Mouse (Mus musculus) liver, postnatal 0 days (tissue): ENCODE data around the gene Tbc1d8b. TPM values are rescaled to one million over a fixed set of nuclear protein-coding genes. Genes with fewer than 3 reads are reported as not detected.

Experiments used
- ATAC-seq: fragments of 200-750 bp; cut with Nextera tagmentation; 2 replicates; pipeline ENCODE4 v1.8.0; 2017; ENCODE audit warnings: mild to moderate bottlenecking, moderate library complexity
- DNase-seq: peaks from one replicate; pipeline ENCODE4 v3.0.0-alpha.2; 2016
- H3K27ac ChIP-seq: fragments of 300-500 bp; sonication (generic); 2 replicates; pipeline ENCODE4 v1.5.1; 2014; ENCODE audit warnings: antibody characterized with exemption, moderate library complexity, mild to moderate bottlenecking, low read depth
- H3K27me3 ChIP-seq: fragments of 300-500 bp; sonication (generic); 2 replicates; pipeline ENCODE4 v1.6.1; 2014; ENCODE audit warnings: low read length, control low read depth, mixed read lengths; ENCODE audit not compliant: insufficient read depth
- H3K36me3 ChIP-seq: fragments of 300-500 bp; sonication (generic); replicated peaks from 2 replicates; pipeline ENCODE4 v1.6.1; 2014; ENCODE audit warnings: mild to moderate bottlenecking, control low read depth, low read length, moderate library complexity, mixed read lengths; ENCODE audit not compliant: insufficient read depth
- H3K4me1 ChIP-seq: fragments of 300-500 bp; sonication (generic); 2 replicates; pipeline ENCODE4 v1.6.1; 2014; ENCODE audit warnings: antibody characterized with exemption, mild to moderate bottlenecking, control low read depth; ENCODE audit not compliant: insufficient read depth
- H3K4me2 ChIP-seq: fragments of 300-500 bp; sonication (generic); 2 replicates; pipeline ENCODE4 v1.6.1; 2014; ENCODE audit warnings: low read depth, mild to moderate bottlenecking, low read length, moderate library complexity, mixed read lengths
- H3K4me3 ChIP-seq: fragments of 300-500 bp; sonication (generic); 2 replicates; pipeline ENCODE4 v1.5.1; 2014; ENCODE audit warnings: low read depth, low read length
- H3K9ac ChIP-seq: fragments of 300-500 bp; sonication (generic); replicated peaks from 2 replicates; pipeline ENCODE4 v1.6.1; 2014; ENCODE audit warnings: mild to moderate bottlenecking, moderate library complexity
- H3K9me3 ChIP-seq: fragments of 300-500 bp; sonication (generic); 2 replicates; pipeline ENCODE4 v1.6.1; 2016; ENCODE audit warnings: mild to moderate bottlenecking, control low read depth, low read length, mixed read lengths
- CTCF ChIP-seq: sonication (generic); IDR thresholded peaks from 2 replicates; pipeline ENCODE4 v1.5.1; 2016; ENCODE audit warnings: antibody characterized with exemption, low read depth
- EP300 ChIP-seq: IDR thresholded peaks from 2 replicates; pipeline ENCODE4 v1.6.1; 2016; ENCODE audit warnings: antibody characterized with exemption, low read depth, mild to moderate bottlenecking
- WGBS: fragments of 180-500 bp; shearing (Covaris S2); extraction: QIAGEN DNeasy Blood & Tissue Kit; methylation state at CpG from one replicate; pipeline ENCODE4 v1.1.7; 2014; ENCODE audit not compliant: insufficient replicate concordance; 5-methylcytosine and 5-hydroxymethylcytosine counted together
- polyA plus RNA-seq: library from polyadenylated mRNA; unstranded; fragments of >200 nt; fragmentation: Nextera tagmentation; extraction: Ambion mirVana; gene quantifications from 2 replicates; pipeline ENCODE4 v1.2.1, GENCODE M21; 2015

The Tbc1d8b gene
- polyA plus RNA-seq, 1 experiment from 2014 or later = 0.93 TPM

DNA sequence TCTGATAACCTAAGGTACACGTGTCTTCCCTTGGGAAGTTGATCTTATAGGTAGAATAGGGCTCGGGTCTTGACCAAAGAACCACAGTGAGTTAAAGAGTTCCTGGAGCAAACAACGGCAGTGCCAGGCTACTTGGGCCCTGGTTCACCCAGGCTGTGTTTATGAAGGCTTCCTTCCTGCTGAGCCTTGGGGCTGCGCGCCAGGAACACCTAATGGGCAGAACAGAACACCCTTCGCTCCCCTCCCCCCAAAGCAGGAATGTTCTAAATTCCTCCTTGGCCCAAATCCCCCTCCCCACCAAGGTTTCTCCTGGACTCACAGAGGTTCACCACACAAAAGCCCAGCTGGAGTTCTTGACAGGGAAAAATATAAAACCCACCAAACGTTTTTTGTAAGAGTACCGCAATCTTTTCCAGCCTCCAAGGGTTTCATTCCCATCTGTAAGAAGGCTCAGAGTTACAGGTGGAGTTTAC, 115.6 kb downstream of the Tbc1d8b start, which contains the start of gene Cldn2:
Gene Cldn2, plus strand, starts transcription at position 423 of the 473 bp plus-strand sequence.
- no peak within 1 kb of the TSS for H3K27ac ChIP-seq
- H3K4me3 ChIP-seq = no peak within 1 kb of the TSS
- TF ChIP-seq CTCF (no peak), EP300 (no peak)
- WGBS = 78% methylated on average over 8 of the region's 8 CpGs
- H3K36me3 ChIP-seq = no peaks in the 10 kb centered on the region
- ATAC-seq (no peak), DNase-seq (no peak)
- no peak within 1 kb of the TSS for H3K4me2 ChIP-seq
- H3K4me1 ChIP-seq = no peaks in the 10 kb centered on the region
- H3K27me3 ChIP-seq = no peaks in the 10 kb centered on the region
- no peak within 1 kb of the TSS for H3K9ac ChIP-seq
- H3K9me3 ChIP-seq = no peaks in the 10 kb centered on the region

Other genes with a start within 250 kb of the Tbc1d8b start
- gene D330045A20Rik, start 204.6 kb upstream of the Tbc1d8b start, polyA plus RNA-seq = 2.1 and 2.5 TPM in 2 replicates
- gene Rnf128, start 121.7 kb upstream of the Tbc1d8b start, polyA plus RNA-seq = 91.1 and 96.0 TPM in 2 replicates
- gene Gm15013, start 29.5 kb downstream of the Tbc1d8b start, polyA plus RNA-seq = 0.14 TPM in 1 of 2 replicates, not detected in the other
- not detected in 2 replicates for gene Ripply1, start 97.4 kb downstream of the Tbc1d8b start, polyA plus RNA-seq
- 8.1 and 8.4 TPM in 2 replicates for gene Cldn2, start 115.8 kb downstream of the Tbc1d8b start, polyA plus RNA-seq
- 12.4 and 16.1 TPM in 2 replicates for gene Morc4, start 186.7 kb downstream of the Tbc1d8b start, polyA plus RNA-seq